Mouse (Mus musculus) cortical plate, adult 2 months (tissue): ENCODE results near the gene Tpst2. TPM values are rescaled to one million over a fixed set of nuclear protein-coding genes. Genes with fewer than 3 reads are reported as not detected.
A peak's percentile ranks its signal among the peaks of the same experiment; 100 is the strongest.
"Not testable (repeated sequence)": the region's sequence is repeated elsewhere in the genome, so short reads cannot be mapped to it uniquely, and the experiment has no call there.

Experiments used
- H3K27ac ChIP-seq: fragments of 200-500 bp; 2 replicates; pipeline ENCODE4 v1.5.1; 2012; ENCODE audit warnings: low read length, control low read depth, inconsistent platforms; ENCODE audit not compliant: insufficient read depth
- H3K4me1 ChIP-seq: fragments of 200-500 bp; 2 replicates; pipeline ENCODE4 v1.6.1; 2011; ENCODE audit warnings: low read length; ENCODE audit not compliant: control insufficient read depth, insufficient read depth
- H3K4me3 ChIP-seq: fragments of 200-500 bp; 2 replicates; pipeline ENCODE4 v1.5.1; 2011; ENCODE audit warnings: mild to moderate bottlenecking, low read length, control low read depth; ENCODE audit not compliant: insufficient read depth
- CTCF ChIP-seq: fragments of 200-500 bp; IDR thresholded peaks from 2 replicates; pipeline ENCODE4 v1.5.1; 2011; ENCODE audit warnings: mild to moderate bottlenecking, control low read depth, low read length; ENCODE audit not compliant: insufficient read depth; ENCODE audit errors: extremely low read depth
- POLR2A ChIP-seq: fragments of 200-500 bp; IDR thresholded peaks from 2 replicates; pipeline ENCODE4 v1.6.1; 2011; ENCODE audit warnings: mild to moderate bottlenecking, low read length, control low read depth; ENCODE audit not compliant: insufficient read depth; ENCODE audit errors: extremely low read depth
- polyA plus RNA-seq: library from polyadenylated mRNA; depleted of rRNA; stranded (reverse); fragments of >200 nt; gene quantifications from 2 replicates; pipeline ENCODE4 v1.2.3, GENCODE M21; 2012

Gene Tpst2
- polyA plus RNA-seq, 1 experiment, result 31.4 TPM

- no peak for TF ChIP-seq CTCF
- no peak for TF ChIP-seq POLR2A
- no peak overlapping the region for H3K4me3 ChIP-seq
- H3K27ac ChIP-seq, result no peak overlapping the region
- peaks cover 12% of the 10 kb centered on the region for H3K4me1 ChIP-seq
Measured at GRCm38 (mm10) chr5:112302310-112302709, 25.8 kb downstream of the Tpst2 start.

- Histone ChIP-seq H3K4me1 (no peaks in the 10 kb centered on the region; the same call in 1 of the 2 replicates), H3K4me3 (no peak overlapping the region), H3K27ac (no peak overlapping the region)
- TF ChIP-seq CTCF, result no peak
- no peak for TF ChIP-seq POLR2A
Measured at GRCm38 (mm10) chr5:112305842-112306241, 29.4 kb downstream of the Tpst2 start.

- H3K27ac ChIP-seq, result no peak overlapping the region
- no peak for TF ChIP-seq POLR2A
- no peak for TF ChIP-seq CTCF
- H3K4me3 ChIP-seq, result no peak overlapping the region
- H3K4me1 ChIP-seq, result no peaks in the 10 kb centered on the region
Measured at GRCm38 (mm10) chr5:112313222-112313885, 36.9 kb downstream of the Tpst2 start.

- H3K4me3 ChIP-seq, result no peak overlapping the region
- TF ChIP-seq POLR2A (no peak), CTCF (no peak)
- H3K4me1 ChIP-seq, result peaks cover 2% of the 10 kb centered on the region
- H3K27ac ChIP-seq, result no peak overlapping the region
Measured at GRCm38 (mm10) chr5:112316468-112316867, 40.0 kb downstream of the Tpst2 start.

- Histone ChIP-seq H3K4me1 (peaks cover 6% of the 10 kb centered on the region), H3K4me3 (no peak overlapping the region), H3K27ac (no peak overlapping the region)
- TF ChIP-seq POLR2A (no peak), CTCF (no peak)
Measured at GRCm38 (mm10) chr5:112317328-112317727, 40.8 kb downstream of the Tpst2 start.

- not testable (repeated sequence) for H3K27ac ChIP-seq
Measured at GRCm38 (mm10) chr5:112319343-112319742, 42.9 kb downstream of the Tpst2 start.

GRCm38 (mm10) chr5:112320379-112320778, 43.9 kb downstream of the Tpst2 start:
- TF ChIP-seq CTCF (no peak), POLR2A (no peak)
- peak overlapping the region; percentile 43 for H3K27ac ChIP-seq
- peaks cover 7% of the 10 kb centered on the region for H3K4me1 ChIP-seq
- H3K4me3 ChIP-seq, result no peak overlapping the region

More at GRCm38 (mm10) chr5:112319343-112319742, 42.9 kb downstream of the Tpst2 start:
- H3K4me3 ChIP-seq, H3K4me1 ChIP-seq: not testable (repeated sequence)

- H3K4me1 ChIP-seq, result peaks cover 7% of the 10 kb centered on the region
- H3K27ac ChIP-seq, result peak overlapping the region; percentile 43; the same call in 1 of the 2 replicates
- H3K4me3 ChIP-seq, result no peak overlapping the region
- TF ChIP-seq CTCF (no peak), POLR2A (no peak)
Measured at GRCm38 (mm10) chr5:112320936-112321335, 44.4 kb downstream of the Tpst2 start.

GRCm38 (mm10) chr5:112321376-112321775, 44.9 kb downstream of the Tpst2 start:
- H3K4me1 ChIP-seq, result peaks cover 7% of the 10 kb centered on the region
- no peak for TF ChIP-seq CTCF
- TF ChIP-seq POLR2A, result no peak
- peak overlapping the region; percentile 57 for H3K27ac ChIP-seq
- H3K4me3 ChIP-seq, result no peak overlapping the region

- H3K4me1 ChIP-seq, result peaks cover 9% of the 10 kb centered on the region
- H3K4me3 ChIP-seq, result no peak overlapping the region
- H3K27ac ChIP-seq, result no peak overlapping the region
- no peak for TF ChIP-seq CTCF
- no peak for TF ChIP-seq POLR2A
Measured at GRCm38 (mm10) chr5:112323246-112323645, 46.8 kb downstream of the Tpst2 start.
